Comparison of ENCODE assay signal across 30 mouse cellular contexts in genomic region chr11:88966881-88967361, GRCm38 (mm10). TPM values are rescaled to one million over a fixed set of nuclear protein-coding genes. Genes with fewer than 3 reads are reported as not detected.
"Had no signal": no experiment of that assay in that cellular context is flagged by ENCODE, and none has a peak within 500 bp of the region (broad histone marks: within the 10 kb centered on the region; RNA-seq: fewer than 3 reads in every experiment).

Elobl (minus strand) TSS chr11:88966931.

- H3K9ac ChIP-seq: heart, embryonic 12.5 days; hindbrain, embryonic 12.5 days; hindbrain, embryonic 14.5 days; intestine, embryonic 15.5 days; kidney, embryonic 15.5 days; limb, embryonic 12.5 days; liver, embryonic 13.5 days; liver, embryonic 15.5 days; liver, postnatal 0 days had no signal

- H3K4me3 ChIP-seq: heart, embryonic 10.5 days; heart, embryonic 12.5 days; hindbrain, embryonic 10.5 days; hindbrain, embryonic 12.5 days; intestine, embryonic 15.5 days; kidney, embryonic 15.5 days; left cerebral cortex, adult 2 months; limb, embryonic 10.5 days; limb, embryonic 12.5 days; liver, embryonic 13.5 days; liver, embryonic 15.5 days had no signal

- DNase-seq: gastrocnemius, postnatal 10 days; gastrocnemius, postnatal 25 days; heart, adult 18-20 months; heart, postnatal 10 days; heart, postnatal 4 days; kidney, adult 2 months; kidney, adult 9 months; kidney, postnatal 14 days; kidney, postnatal 36 days; liver; liver, embryonic 13.5 days; liver, postnatal 0 days had no signal

- H3K4me1 ChIP-seq: heart, embryonic 10.5 days; heart, embryonic 12.5 days; hindbrain, embryonic 10.5 days; hindbrain, embryonic 12.5 days; intestine, embryonic 15.5 days; kidney, embryonic 15.5 days; limb, embryonic 10.5 days; limb, embryonic 12.5 days; liver, embryonic 13.5 days; liver, embryonic 15.5 days had no signal

- H3K36me3 ChIP-seq: heart, embryonic 10.5 days; heart, embryonic 12.5 days; hindbrain, embryonic 10.5 days; hindbrain, embryonic 12.5 days; intestine, embryonic 15.5 days; kidney, embryonic 15.5 days; limb, embryonic 10.5 days; limb, embryonic 12.5 days; liver, embryonic 13.5 days; liver, embryonic 15.5 days had no signal

- H3K27ac ChIP-seq: heart, embryonic 10.5 days; hindbrain, embryonic 10.5 days; hindbrain, embryonic 12.5 days; hindbrain, embryonic 14.5 days; intestine, embryonic 15.5 days; kidney, embryonic 15.5 days; kidney, postnatal 0 days; left cerebral cortex, adult 2 months; limb, embryonic 10.5 days; limb, embryonic 12.5 days; liver, embryonic 13.5 days; liver, embryonic 15.5 days had no signal

- H3K27me3 ChIP-seq: heart, embryonic 12.5 days; kidney, embryonic 15.5 days; limb, embryonic 12.5 days; liver, embryonic 13.5 days; liver, embryonic 15.5 days had no signal

- H3K9me3 ChIP-seq: heart, embryonic 10.5 days; heart, embryonic 12.5 days; hindbrain, embryonic 10.5 days; hindbrain, embryonic 12.5 days; intestine, embryonic 15.5 days; kidney, embryonic 15.5 days; limb, embryonic 10.5 days; limb, embryonic 12.5 days; liver, embryonic 13.5 days; liver, embryonic 15.5 days had no signal

RNA-seq across cellular contexts. Expression of gene Elobl, which starts in this region (rescaled TPM):
- polyA plus RNA-seq: heart, embryonic 10.5 days; heart, embryonic 12.5 days; heart, embryonic 14.5 days; heart, embryonic 16.5 days; hindbrain, embryonic 10.5 days; hindbrain, embryonic 12.5 days; hindbrain, embryonic 14.5 days; hindbrain, embryonic 16.5 days; intestine, embryonic 15.5 days; intestine, postnatal 0 days; kidney, embryonic 15.5 days; kidney, postnatal 0 days; limb, embryonic 10.5 days; limb, embryonic 12.5 days; limb, embryonic 14.5 days; liver, embryonic 11.5 days; liver, embryonic 13.5 days; liver, embryonic 15.5 days; liver, postnatal 0 days had no signal
